Mouse (Mus musculus): ENCODE measurements around the gene Exoc3.

DNA sequence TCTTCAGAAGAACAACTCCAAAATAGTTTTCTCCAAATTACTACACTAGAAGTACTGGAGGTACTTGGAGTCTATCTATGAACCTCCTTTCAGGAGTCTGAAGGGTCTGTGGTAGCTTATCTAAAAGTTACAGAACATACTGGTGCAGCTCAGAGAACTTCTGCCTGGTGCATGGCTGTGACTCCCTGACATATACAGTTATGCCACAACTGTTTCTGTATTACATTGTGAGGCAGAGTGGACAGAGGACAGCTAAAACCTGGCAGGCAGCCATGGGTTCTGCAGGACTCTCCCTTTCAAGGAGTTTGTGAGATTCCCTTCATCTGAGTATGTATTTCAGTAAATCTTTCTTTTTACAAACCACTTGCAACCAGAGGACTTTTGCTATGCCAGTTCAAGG is 38.0 kb upstream of the Exoc3 start:
- TF ChIP-seq EP300 (IDR thresholded peaks at IDR 0.05; ENCODE audit: low read depth) (peak; percentile 47; the same call in 1 of the 2 replicates), CTCF (IDR thresholded peaks at IDR 0.05; ENCODE audit: low read depth) (no peak)
